Mouse (Mus musculus) lung, postnatal 0 days (tissue): ENCODE measurements at regions not wholly inside any gene's neighbourhood (a gene's known extent, or its start where the extent isn't known, plus 50 kb on each side); places are given as distances from the start of the nearest gene placed in this dataset.

Source experiments
- CTCF ChIP-seq: IDR thresholded peaks from 2 replicates; pipeline ENCODE4 v1.5.1; 2016; ENCODE audit warnings: antibody characterized with exemption, mild to moderate bottlenecking
- EP300 ChIP-seq: IDR thresholded peaks from 2 replicates; pipeline ENCODE4 v1.6.1; 2016; ENCODE audit warnings: antibody characterized with exemption, mild to moderate bottlenecking, control low read depth

GRCm38 (mm10) chr2:34016350-34017141 lies 128.8 kb upstream of the Mvb12b start:
- TF ChIP-seq CTCF (no peak), EP300 (no peak)
